Mouse (Mus musculus): Measurements from ENCODE around the gene Kng1.
A peak's percentile ranks its signal among the peaks of the same experiment; 100 is the strongest.
"Not testable (repeated sequence)": the region's sequence is repeated elsewhere in the genome, so short reads cannot be mapped to it uniquely, and the experiment has no call there.

Kng1 gene

GRCm38 (mm10) chr16:23095581-23095980, 37.9 kb downstream of the Kng1 start:
- not testable (repeated sequence) for DNase-seq

DNA sequence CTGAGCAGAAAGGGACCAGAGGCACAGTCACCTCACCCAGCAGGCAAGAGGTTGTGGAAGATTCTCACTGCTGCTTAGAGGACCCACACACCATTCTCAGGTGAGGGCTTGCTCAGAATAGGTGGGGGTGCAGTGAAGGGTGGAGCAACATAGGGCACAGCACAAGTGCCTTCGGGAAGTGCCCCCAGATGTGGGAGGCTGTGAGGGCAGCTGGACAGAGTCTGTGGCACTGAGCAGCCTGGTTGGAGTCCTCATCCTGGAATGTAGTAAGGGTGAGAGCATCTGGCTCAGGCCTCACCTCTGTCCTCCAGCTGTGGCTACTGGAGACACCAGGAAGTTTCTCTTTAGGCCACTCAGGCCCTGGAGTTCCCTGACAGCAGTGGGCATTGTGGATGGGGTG, 39.2 kb downstream of the Kng1 start:
- not testable (repeated sequence) for DNase-seq

GRCm38 (mm10) chr16:23097290-23098104, 39.8 kb downstream of the Kng1 start:
- not testable (repeated sequence) for DNase-seq

- not testable (repeated sequence) for DNase-seq
These were observed 40.4 kb downstream of the Kng1 start for GRCm38 (mm10) chr16:23098105-23098452.

DNA sequence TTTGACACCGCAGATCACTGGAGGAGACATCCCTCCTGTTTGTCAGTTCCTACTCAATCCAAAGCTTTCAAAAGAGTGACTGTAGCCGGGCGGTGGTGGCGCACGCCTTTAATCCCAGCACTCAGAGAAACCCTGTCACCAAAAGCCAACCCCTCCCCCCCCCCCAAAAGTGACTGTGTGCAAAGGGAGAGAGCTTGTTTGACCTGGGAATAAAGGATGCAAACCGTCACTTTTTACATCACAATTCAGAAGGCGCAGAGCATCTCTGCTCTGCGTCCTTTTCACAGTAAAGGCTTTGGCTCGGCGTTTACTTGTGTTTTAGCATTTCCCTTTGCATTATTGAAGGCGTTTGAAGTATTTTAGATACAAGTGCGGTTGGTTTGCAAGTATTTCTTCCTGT, 42.0 kb downstream of the Kng1 start:
- DNase-seq: no peak

DNA sequence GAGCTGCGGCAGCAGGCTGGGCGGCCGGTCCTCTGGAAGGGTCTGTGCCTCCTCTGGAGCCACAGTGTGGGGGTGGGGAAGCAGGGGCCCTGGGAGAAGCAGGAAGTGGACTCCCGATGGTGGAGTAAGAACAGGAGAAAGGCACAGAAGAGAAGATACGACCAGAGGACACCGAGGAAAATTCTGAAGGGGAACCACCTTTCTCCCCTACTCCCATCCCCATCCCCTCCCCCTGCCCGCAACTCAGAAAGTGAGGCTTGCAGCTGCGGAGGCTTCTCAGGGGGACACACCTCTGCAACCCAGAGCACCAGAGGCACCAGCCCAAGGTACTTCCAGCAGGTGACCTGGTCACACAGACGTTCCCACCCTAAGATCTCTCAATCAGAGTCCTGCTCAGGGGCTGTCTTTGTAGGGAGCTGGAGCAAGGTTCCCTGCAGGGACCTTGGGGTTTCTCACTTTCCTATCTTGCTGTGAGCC, 42.5 kb downstream of the Kng1 start:
- no peak for DNase-seq

GRCm38 (mm10) chr16:23100613-23101012, 42.9 kb downstream of the Kng1 start:
- no peak for DNase-seq

DNA sequence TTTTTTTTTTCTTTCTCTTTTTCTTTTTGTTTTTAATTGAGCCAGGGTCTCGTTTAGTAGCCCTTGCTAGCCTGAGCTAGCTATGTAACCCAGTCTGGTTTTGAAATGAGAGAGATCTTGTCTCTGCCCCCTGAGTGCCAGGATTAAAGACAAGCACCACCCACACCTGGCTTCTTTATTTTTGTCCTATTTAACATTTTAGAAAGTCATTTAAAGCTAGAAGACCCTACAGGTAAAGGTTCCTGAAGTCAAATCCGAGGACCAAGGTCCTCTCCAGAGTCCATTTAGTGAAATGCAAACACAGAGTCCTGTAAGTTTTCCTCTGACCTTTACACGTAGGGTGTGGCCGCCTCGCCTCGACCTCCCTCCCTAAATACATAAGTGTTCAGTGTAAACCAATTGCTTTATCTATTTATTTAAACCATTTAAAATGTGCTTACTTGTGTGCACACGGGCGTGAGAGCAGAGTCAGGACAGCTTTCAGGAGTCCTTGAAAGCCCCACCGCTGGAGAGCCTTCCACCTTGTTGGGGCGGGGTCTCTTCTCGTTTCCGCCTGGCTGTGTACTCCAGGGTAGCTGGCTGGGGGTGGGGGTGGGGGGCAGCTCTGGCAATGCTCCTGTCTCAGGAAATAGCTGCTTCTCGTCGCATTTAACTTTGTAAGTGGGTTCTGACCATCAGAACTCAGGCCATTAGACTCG, 44.8 kb downstream of the Kng1 start:
- DNase-seq: no peak

GRCm38 (mm10) chr16:23103038-23103745, 45.5 kb downstream of the Kng1 start:
- no peak for DNase-seq

GRCm38 (mm10) chr16:23103841-23104240, 46.2 kb downstream of the Kng1 start:
- no peak for DNase-seq

DNA sequence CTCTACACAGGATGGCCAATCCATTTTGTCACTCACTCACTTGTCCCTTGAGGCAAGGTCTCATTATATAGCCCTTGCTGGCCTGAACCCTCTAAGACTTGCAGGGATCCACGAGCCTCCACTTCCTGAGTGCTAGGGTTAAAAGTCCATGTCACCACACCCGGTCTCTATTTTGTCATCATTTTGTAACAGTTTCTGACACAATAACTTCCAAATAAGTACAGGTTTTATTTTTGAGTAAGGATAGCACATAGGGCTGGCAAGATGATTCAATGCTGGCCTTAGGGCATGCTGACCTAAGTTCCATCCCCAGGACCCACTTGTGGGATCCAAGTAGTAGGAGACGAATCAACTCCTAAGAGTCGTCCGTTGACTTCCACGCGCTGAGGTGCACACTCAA, 48.5 kb downstream of the Kng1 start:
- no peak for DNase-seq

DNA sequence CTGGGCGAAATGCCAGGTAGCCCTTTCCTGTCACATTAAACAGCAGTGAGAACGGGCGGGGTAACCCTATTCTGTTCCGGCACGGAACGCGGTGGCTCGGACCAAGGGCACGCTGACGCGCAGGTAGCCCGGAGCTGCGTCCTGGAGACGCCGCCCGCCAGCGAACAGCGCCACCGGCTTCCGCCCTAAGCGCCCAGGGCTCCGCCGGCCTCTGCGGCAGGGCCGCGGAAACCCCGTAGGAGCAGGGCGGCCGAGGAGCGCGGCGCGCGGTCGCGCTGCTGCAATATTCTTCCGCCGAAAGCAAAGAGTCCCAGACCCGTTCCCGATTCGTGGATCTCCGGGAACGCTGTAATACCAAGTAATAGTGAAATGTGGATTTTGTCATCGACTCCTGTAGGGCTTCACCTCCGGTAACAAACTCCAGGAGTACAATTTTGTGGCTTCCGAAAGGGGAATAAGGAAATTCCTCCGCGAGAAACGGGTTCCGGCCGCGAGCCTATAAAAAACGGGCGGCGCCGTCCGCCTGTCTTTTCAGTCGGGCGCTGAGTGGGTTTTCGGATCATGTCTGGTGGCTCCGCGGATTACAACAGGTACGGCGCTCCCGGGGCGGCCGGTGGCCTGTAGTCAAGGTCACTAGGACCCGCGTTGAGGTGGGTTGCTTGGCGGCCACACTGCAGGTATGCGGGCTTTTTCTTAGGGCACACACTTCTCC, 49.7 kb downstream of the Kng1 start, which contains the start of gene Eif4a2:
Eif4a2 (plus strand) TSS at position 214 of the 712 bp plus-strand sequence.
- peak; percentile 90 for DNase-seq

GRCm38 (mm10) chr16:23107946-23108759, 50.5 kb downstream of the Kng1 start:
- DNase-seq: peak; percentile 84

GRCm38 (mm10) chr16:23108943-23109342, 51.3 kb downstream of the Kng1 start:
- DNase-seq: no peak

GRCm38 (mm10) chr16:23109350-23110280, 52.0 kb downstream of the Kng1 start:
- no peak for DNase-seq

GRCm38 (mm10) chr16:23112348-23112747, 54.7 kb downstream of the Kng1 start:
- no peak for DNase-seq

GRCm38 (mm10) chr16:23112861-23113435, 55.3 kb downstream of the Kng1 start:
- no peak for DNase-seq

- DNase-seq: no peak
These were observed 56.2 kb downstream of the Kng1 start for GRCm38 (mm10) chr16:23113903-23114302.

- no peak for DNase-seq
These were observed 56.9 kb downstream of the Kng1 start for GRCm38 (mm10) chr16:23114339-23115171.
